Mouse (Mus musculus): Measurements from ENCODE around the gene Nek3. TPM values are rescaled to one million over a fixed set of nuclear protein-coding genes. Genes with fewer than 3 reads are reported as not detected.

Gene Nek3
- polyA plus RNA-seq, 1 experiment: 1.4 TPM

- no peak overlapping the region for H3K4me3 ChIP-seq (ENCODE audit: insufficient read depth, poor library complexity, severe bottlenecking)
- TF ChIP-seq CEBPB (IDR thresholded peaks at IDR 0.05; ENCODE audit: low read depth): no peak
- no peak for TF ChIP-seq MYOG (IDR thresholded peaks at IDR 0.05; ENCODE audit: control insufficient read depth, extremely low read depth, insufficient read length)
- no peak for TF ChIP-seq FOSL1 (IDR thresholded peaks at IDR 0.05; ENCODE audit: insufficient read depth, low read length, poor library complexity, severe bottlenecking)
- TF ChIP-seq USF1 (IDR thresholded peaks at IDR 0.05; ENCODE audit: low read depth): no peak
- TF ChIP-seq MAX (IDR thresholded peaks at IDR 0.05): no peak
- no peak for TF ChIP-seq CTCF (IDR thresholded peaks at IDR 0.05; ENCODE audit: control insufficient read depth, insufficient read depth, insufficient read length)
- no peak for TF ChIP-seq MYOD1 (IDR thresholded peaks at IDR 0.05; ENCODE audit: control insufficient read depth, insufficient read length, low read depth)
- no peaks in the 10 kb centered on the region for H3K36me3 ChIP-seq (ENCODE audit: control insufficient read depth, insufficient read depth)
- H3K27me3 ChIP-seq (ENCODE audit: control insufficient read depth, insufficient read depth, insufficient read length): no peaks in the 10 kb centered on the region
- H3K79me3 ChIP-seq (ENCODE audit: low read depth): no peaks in the 10 kb centered on the region
- H3ac ChIP-seq (ENCODE audit: control insufficient read depth, insufficient read length, low read depth): no peak overlapping the region
- H3K79me2 ChIP-seq (ENCODE audit: control insufficient read depth, insufficient read depth): no peaks in the 10 kb centered on the region
Measured at GRCm38 (mm10) chr8:22132062-22132461, 34.2 kb downstream of the Nek3 start.

DNA sequence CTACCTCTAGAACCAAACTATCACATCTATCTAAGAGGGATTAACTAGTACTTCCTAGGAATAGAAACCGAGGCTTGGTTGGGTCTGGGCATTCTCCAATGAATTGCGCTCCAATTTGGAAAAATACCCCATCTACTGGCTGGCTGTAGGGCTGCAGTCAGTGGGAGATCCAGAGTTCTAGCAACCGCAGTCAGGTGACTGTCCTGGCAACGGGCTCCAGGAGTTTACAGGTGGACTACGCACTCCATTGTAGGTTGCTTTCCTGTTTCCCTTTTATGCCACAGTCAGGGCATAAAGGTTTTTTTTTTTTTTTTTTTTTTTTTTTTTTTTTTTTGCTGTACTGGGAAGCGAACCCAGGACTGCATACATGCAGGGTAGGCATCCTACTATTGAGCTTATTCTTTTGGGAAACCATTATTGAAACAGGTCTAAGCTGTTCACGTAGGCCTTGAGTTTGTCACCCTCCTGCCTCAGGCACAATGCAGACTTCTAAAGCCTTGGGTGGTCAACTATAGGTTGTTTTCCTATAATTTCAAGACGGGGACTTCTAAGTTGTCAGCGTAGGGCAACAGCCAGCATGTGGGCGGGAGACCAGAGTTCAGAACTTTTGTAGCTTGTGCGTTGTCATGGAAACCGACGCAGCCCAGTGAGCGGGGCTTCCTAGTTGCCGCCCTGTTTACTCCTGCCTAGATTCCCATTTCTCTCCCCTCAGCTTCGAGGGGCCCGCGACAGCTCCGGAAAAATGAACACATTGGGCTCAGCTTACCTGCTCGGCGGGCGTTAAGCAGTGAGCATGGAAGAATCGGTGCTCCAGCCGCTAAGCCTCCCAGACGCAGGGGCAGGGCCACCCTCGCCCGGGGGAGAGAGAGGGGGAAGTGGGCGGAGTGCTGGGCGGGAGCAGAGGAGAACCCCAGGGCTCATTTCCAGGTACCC lies 41.7 kb downstream of the Nek3 start, which contains the start of gene Nek5:
TSS of gene Nek5 (minus strand) at position 834 of the 933 bp plus-strand sequence.
- no peaks in the 10 kb centered on the region for H3K79me2 ChIP-seq (ENCODE audit: control insufficient read depth, insufficient read depth)
- no peak within 1 kb of the TSS for H3K4me3 ChIP-seq (ENCODE audit: insufficient read depth, poor library complexity, severe bottlenecking)
- no peak for TF ChIP-seq USF1 (IDR thresholded peaks at IDR 0.05; ENCODE audit: low read depth)
- TF ChIP-seq MAX (IDR thresholded peaks at IDR 0.05): no peak
- no peak for TF ChIP-seq CTCF (IDR thresholded peaks at IDR 0.05; ENCODE audit: control insufficient read depth, insufficient read depth, insufficient read length)
- TF ChIP-seq MYOG (IDR thresholded peaks at IDR 0.05; ENCODE audit: control insufficient read depth, extremely low read depth, insufficient read length): no peak
- TF ChIP-seq FOSL1 (IDR thresholded peaks at IDR 0.05; ENCODE audit: insufficient read depth, low read length, poor library complexity, severe bottlenecking): no peak
- TF ChIP-seq MYOD1 (IDR thresholded peaks at IDR 0.05; ENCODE audit: control insufficient read depth, insufficient read length, low read depth): no peak
- TF ChIP-seq CEBPB (IDR thresholded peaks at IDR 0.05; ENCODE audit: low read depth): no peak
- H3K27me3 ChIP-seq (ENCODE audit: control insufficient read depth, insufficient read depth, insufficient read length): peaks cover 3% of the 10 kb centered on the region
- no peaks in the 10 kb centered on the region for H3K36me3 ChIP-seq (ENCODE audit: control insufficient read depth, insufficient read depth)
- no peak within 1 kb of the TSS for H3ac ChIP-seq (ENCODE audit: control insufficient read depth, insufficient read length, low read depth)
- no peaks in the 10 kb centered on the region for H3K79me3 ChIP-seq (ENCODE audit: low read depth)

GRCm38 (mm10) chr8:22107020-22107419 lies 59.2 kb downstream of the Nek3 start:
- no peaks in the 10 kb centered on the region for H3K36me3 ChIP-seq (ENCODE audit: control insufficient read depth, insufficient read depth)
- no peak overlapping the region for H3ac ChIP-seq (ENCODE audit: control insufficient read depth, insufficient read length, low read depth)
- H3K79me3 ChIP-seq (ENCODE audit: low read depth): no peaks in the 10 kb centered on the region
- no peaks in the 10 kb centered on the region for H3K27me3 ChIP-seq (ENCODE audit: control insufficient read depth, insufficient read depth, insufficient read length)
- H3K4me3 ChIP-seq (ENCODE audit: insufficient read depth, poor library complexity, severe bottlenecking): no peak overlapping the region
- no peaks in the 10 kb centered on the region for H3K79me2 ChIP-seq (ENCODE audit: control insufficient read depth, insufficient read depth)
- TF ChIP-seq MYOD1 (IDR thresholded peaks at IDR 0.05; ENCODE audit: control insufficient read depth, insufficient read length, low read depth) (no peak), FOSL1 (IDR thresholded peaks at IDR 0.05; ENCODE audit: insufficient read depth, low read length, poor library complexity, severe bottlenecking) (no peak), USF1 (IDR thresholded peaks at IDR 0.05; ENCODE audit: low read depth) (no peak), MAX (IDR thresholded peaks at IDR 0.05) (no peak)

GRCm38 (mm10) chr8:22091568-22091967 lies 74.7 kb downstream of the Nek3 start:
- H3K36me3 ChIP-seq (ENCODE audit: control insufficient read depth, insufficient read depth): no peaks in the 10 kb centered on the region
- no peak for TF ChIP-seq MYOG (IDR thresholded peaks at IDR 0.05; ENCODE audit: control insufficient read depth, extremely low read depth, insufficient read length)
- no peak for TF ChIP-seq MYOD1 (IDR thresholded peaks at IDR 0.05; ENCODE audit: control insufficient read depth, insufficient read length, low read depth)
- no peak for TF ChIP-seq USF1 (IDR thresholded peaks at IDR 0.05; ENCODE audit: low read depth)
- H3ac ChIP-seq (ENCODE audit: control insufficient read depth, insufficient read length, low read depth): no peak overlapping the region
- no peaks in the 10 kb centered on the region for H3K79me2 ChIP-seq (ENCODE audit: control insufficient read depth, insufficient read depth)
- H3K79me3 ChIP-seq (ENCODE audit: low read depth): no peaks in the 10 kb centered on the region
- peaks cover 4% of the 10 kb centered on the region for H3K27me3 ChIP-seq (ENCODE audit: control insufficient read depth, insufficient read depth, insufficient read length)
- H3K4me3 ChIP-seq (ENCODE audit: insufficient read depth, poor library complexity, severe bottlenecking): no peak overlapping the region

DNA sequence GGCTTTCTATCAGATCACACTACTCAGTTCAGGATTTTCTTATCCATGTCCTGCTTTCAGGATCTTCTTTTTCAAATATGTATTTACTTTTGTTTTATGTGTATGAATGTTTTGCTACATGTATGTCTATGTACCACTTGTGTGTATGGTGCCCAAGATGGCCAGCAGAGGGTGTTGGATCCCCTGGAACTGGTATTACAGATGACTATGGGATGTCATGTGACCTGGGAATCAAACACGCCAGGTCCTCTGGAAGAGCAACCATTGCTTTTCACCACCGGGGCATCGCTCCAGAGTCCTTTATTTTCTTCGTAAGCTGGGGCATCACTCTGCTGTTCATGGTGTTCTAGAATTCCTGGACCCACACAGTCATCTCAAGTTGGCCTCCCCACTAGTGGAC lies 77.0 kb downstream of the Nek3 start:
- no peaks in the 10 kb centered on the region for H3K79me3 ChIP-seq (ENCODE audit: low read depth)
- H3K27me3 ChIP-seq (ENCODE audit: control insufficient read depth, insufficient read depth, insufficient read length): peaks cover 8% of the 10 kb centered on the region
- TF ChIP-seq MAX (IDR thresholded peaks at IDR 0.05) (no peak), CEBPB (IDR thresholded peaks at IDR 0.05; ENCODE audit: low read depth) (no peak), MYOG (IDR thresholded peaks at IDR 0.05; ENCODE audit: control insufficient read depth, extremely low read depth, insufficient read length) (no peak), FOSL1 (IDR thresholded peaks at IDR 0.05; ENCODE audit: insufficient read depth, low read length, poor library complexity, severe bottlenecking) (no peak), USF1 (IDR thresholded peaks at IDR 0.05; ENCODE audit: low read depth) (no peak), CTCF (IDR thresholded peaks at IDR 0.05; ENCODE audit: control insufficient read depth, insufficient read depth, insufficient read length) (no peak), MYOD1 (IDR thresholded peaks at IDR 0.05; ENCODE audit: control insufficient read depth, insufficient read length, low read depth) (no peak)
- H3K79me2 ChIP-seq (ENCODE audit: control insufficient read depth, insufficient read depth): no peaks in the 10 kb centered on the region
- no peak overlapping the region for H3ac ChIP-seq (ENCODE audit: control insufficient read depth, insufficient read length, low read depth)
- no peaks in the 10 kb centered on the region for H3K36me3 ChIP-seq (ENCODE audit: control insufficient read depth, insufficient read depth)
- no peak overlapping the region for H3K4me3 ChIP-seq (ENCODE audit: insufficient read depth, poor library complexity, severe bottlenecking)
